Mouse (Mus musculus): Measurements from ENCODE around the gene Retreg1. TPM values are rescaled to one million over a fixed set of nuclear protein-coding genes. Genes with fewer than 3 reads are reported as not detected.

The Retreg1 gene
- polyA plus RNA-seq, 1 experiment from 2014 or later: 37.8 TPM

GRCm38 (mm10) chr15:25904435-25905021 lies 61.5 kb downstream of the Retreg1 start:
- no peak overlapping the region for H3K9ac ChIP-seq (ENCODE audit: low read depth, low read length)
- no peak for ATAC-seq
- WGBS: 76% methylated on average over 14 of the region's 14 CpGs

GRCm38 (mm10) chr15:25909783-25910494 lies 67.0 kb downstream of the Retreg1 start:
- WGBS: 79% methylated on average over 11 of the region's 11 CpGs
- Histone ChIP-seq H3K27ac (ENCODE audit: low read depth, low read length) (no peak overlapping the region), H3K9ac (ENCODE audit: low read depth, low read length) (no peak overlapping the region), H3K4me1 (replicated peaks; ENCODE audit: control insufficient read depth, insufficient read depth, low read length) (no peaks in the 10 kb centered on the region; the same call in 1 of the 2 replicates), H3K4me2 (replicated peaks; ENCODE audit: low read depth) (no peak overlapping the region), H3K9me3 (ENCODE audit: control insufficient read depth) (no peaks in the 10 kb centered on the region), H3K4me3 (ENCODE audit: low read depth, low read length) (no peak overlapping the region), H3K36me3 (ENCODE audit: control insufficient read depth, insufficient read depth) (no peaks in the 10 kb centered on the region), H3K27me3 (replicated peaks; ENCODE audit: control insufficient read depth, insufficient read depth, low read length) (no peaks in the 10 kb centered on the region)
- ATAC-seq: no peak
- no peak for TF ChIP-seq CTCF (IDR thresholded peaks at IDR 0.05; ENCODE audit: low read depth)

More at GRCm38 (mm10) chr15:25904435-25905021, 61.5 kb downstream of the Retreg1 start:
- Histone ChIP-seq H3K9me3 (ENCODE audit: control insufficient read depth) (no peaks in the 10 kb centered on the region), H3K4me3 (ENCODE audit: low read depth, low read length) (no peak overlapping the region), H3K27ac (ENCODE audit: low read depth, low read length) (no peak overlapping the region), H3K4me2 (replicated peaks; ENCODE audit: low read depth) (no peak overlapping the region), H3K4me1 (replicated peaks; ENCODE audit: control insufficient read depth, insufficient read depth, low read length) (no peaks in the 10 kb centered on the region), H3K36me3 (ENCODE audit: control insufficient read depth, insufficient read depth) (no peaks in the 10 kb centered on the region), H3K27me3 (replicated peaks; ENCODE audit: control insufficient read depth, insufficient read depth, low read length) (no peaks in the 10 kb centered on the region)
- no peak for TF ChIP-seq CTCF (IDR thresholded peaks at IDR 0.05; ENCODE audit: low read depth)

- no peak for ATAC-seq
- H3K9me3 ChIP-seq (ENCODE audit: control insufficient read depth): no peaks in the 10 kb centered on the region
- 21% methylated on average over 1 of the region's 1 CpGs for WGBS
- no peak overlapping the region for H3K4me3 ChIP-seq (ENCODE audit: low read depth, low read length)
- TF ChIP-seq CTCF (IDR thresholded peaks at IDR 0.05; ENCODE audit: low read depth): no peak
- H3K27ac ChIP-seq (ENCODE audit: low read depth, low read length): no peak overlapping the region
- H3K4me1 ChIP-seq (replicated peaks; ENCODE audit: control insufficient read depth, insufficient read depth, low read length): no peaks in the 10 kb centered on the region; the same call in none of the 2 replicates
- no peak overlapping the region for H3K9ac ChIP-seq (ENCODE audit: low read depth, low read length)
- H3K36me3 ChIP-seq (ENCODE audit: control insufficient read depth, insufficient read depth): no peaks in the 10 kb centered on the region
- no peaks in the 10 kb centered on the region for H3K27me3 ChIP-seq (replicated peaks; ENCODE audit: control insufficient read depth, insufficient read depth, low read length)
- H3K4me2 ChIP-seq (replicated peaks; ENCODE audit: low read depth): no peak overlapping the region
Measured at GRCm38 (mm10) chr15:25910495-25910865, 67.5 kb downstream of the Retreg1 start.

- Histone ChIP-seq H3K27ac (ENCODE audit: low read depth, low read length) (no peak overlapping the region), H3K36me3 (ENCODE audit: control insufficient read depth, insufficient read depth) (no peaks in the 10 kb centered on the region), H3K27me3 (replicated peaks; ENCODE audit: control insufficient read depth, insufficient read depth, low read length) (no peaks in the 10 kb centered on the region), H3K4me1 (replicated peaks; ENCODE audit: control insufficient read depth, insufficient read depth, low read length) (no peaks in the 10 kb centered on the region; the same call in none of the 2 replicates), H3K4me3 (ENCODE audit: low read depth, low read length) (no peak overlapping the region), H3K4me2 (replicated peaks; ENCODE audit: low read depth) (no peak overlapping the region), H3K9me3 (ENCODE audit: control insufficient read depth) (no peaks in the 10 kb centered on the region), H3K9ac (ENCODE audit: low read depth, low read length) (no peak overlapping the region)
- no peak for TF ChIP-seq CTCF (IDR thresholded peaks at IDR 0.05; ENCODE audit: low read depth)
- no peak for ATAC-seq
- 86% methylated on average over 1 of the region's 1 CpGs for WGBS
Measured at GRCm38 (mm10) chr15:25910924-25911323, 67.9 kb downstream of the Retreg1 start.

GRCm38 (mm10) chr15:25912911-25913310 lies 69.9 kb downstream of the Retreg1 start:
- Histone ChIP-seq H3K9me3 (ENCODE audit: control insufficient read depth) (no peaks in the 10 kb centered on the region), H3K27ac (ENCODE audit: low read depth, low read length) (no peak overlapping the region), H3K9ac (ENCODE audit: low read depth, low read length) (no peak overlapping the region), H3K4me3 (ENCODE audit: low read depth, low read length) (no peak overlapping the region), H3K4me2 (replicated peaks; ENCODE audit: low read depth) (no peak overlapping the region), H3K4me1 (replicated peaks; ENCODE audit: control insufficient read depth, insufficient read depth, low read length) (no peaks in the 10 kb centered on the region; the same call in none of the 2 replicates), H3K27me3 (replicated peaks; ENCODE audit: control insufficient read depth, insufficient read depth, low read length) (no peaks in the 10 kb centered on the region), H3K36me3 (ENCODE audit: control insufficient read depth, insufficient read depth) (no peaks in the 10 kb centered on the region)
- ATAC-seq: no peak
- TF ChIP-seq CTCF (IDR thresholded peaks at IDR 0.05; ENCODE audit: low read depth): no peak
- 90% methylated on average over 7 of the region's 7 CpGs for WGBS

- H3K9ac ChIP-seq (ENCODE audit: low read depth, low read length): no peak overlapping the region
- H3K4me1 ChIP-seq (replicated peaks; ENCODE audit: control insufficient read depth, insufficient read depth, low read length): no peaks in the 10 kb centered on the region; the same call in none of the 2 replicates
- no peak for ATAC-seq
- WGBS: 54% methylated on average over 9 of the region's 9 CpGs
- TF ChIP-seq CTCF (IDR thresholded peaks at IDR 0.05; ENCODE audit: low read depth): no peak
- H3K4me2 ChIP-seq (replicated peaks; ENCODE audit: low read depth): no peak overlapping the region
- H3K27me3 ChIP-seq (replicated peaks; ENCODE audit: control insufficient read depth, insufficient read depth, low read length): no peaks in the 10 kb centered on the region
- H3K9me3 ChIP-seq (ENCODE audit: control insufficient read depth): no peaks in the 10 kb centered on the region
- no peak overlapping the region for H3K27ac ChIP-seq (ENCODE audit: low read depth, low read length)
- no peak overlapping the region for H3K4me3 ChIP-seq (ENCODE audit: low read depth, low read length)
- H3K36me3 ChIP-seq (ENCODE audit: control insufficient read depth, insufficient read depth): no peaks in the 10 kb centered on the region
Measured at GRCm38 (mm10) chr15:25913659-25914058, 70.7 kb downstream of the Retreg1 start.
